Mouse (Mus musculus): ENCODE measurements around the gene Scn11a. TPM values are rescaled to one million over a fixed set of nuclear protein-coding genes. Genes with fewer than 3 reads are reported as not detected.
A peak's percentile ranks its signal among the peaks of the same experiment; 100 is the strongest.

The Scn11a gene
- polyA plus RNA-seq, 1 experiment from 2014 or later, result 0.13 TPM

DNA sequence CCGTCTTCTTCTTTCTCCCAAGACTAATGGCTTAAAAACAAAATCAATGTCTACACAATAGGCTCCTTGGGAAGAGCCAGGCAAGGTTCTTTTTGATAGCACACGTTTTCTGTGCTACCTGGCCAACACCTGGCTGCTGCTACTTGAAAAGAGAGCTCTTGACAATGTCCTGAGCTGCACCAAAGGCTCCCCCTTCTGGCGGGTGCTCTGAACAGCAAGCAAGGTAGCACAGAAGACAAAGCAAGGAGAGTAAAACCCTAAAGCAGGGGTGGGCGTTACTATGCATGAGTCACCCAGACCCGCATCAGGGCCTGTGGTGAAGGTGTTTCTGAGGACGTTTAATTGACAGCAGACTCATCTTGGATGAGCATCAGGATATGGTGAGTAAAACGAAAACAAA, 56.7 kb downstream of the Scn11a start:
- ATAC-seq (ENCODE audit: low read depth), result no peak
- H3K27me3 ChIP-seq (ENCODE audit: control insufficient read depth, insufficient read depth, low read length), result no peaks in the 10 kb centered on the region
- no peak overlapping the region for H3K9ac ChIP-seq (replicated peaks; ENCODE audit: low read depth, low read length)
- H3K4me3 ChIP-seq (ENCODE audit: low read depth, low read length), result no peak overlapping the region
- no peaks in the 10 kb centered on the region for H3K9me3 ChIP-seq (ENCODE audit: control insufficient read depth, low read length)
- no peak overlapping the region for H3K27ac ChIP-seq (ENCODE audit: low read depth, low read length)
- H3K4me2 ChIP-seq (ENCODE audit: low read depth, low read length), result no peak overlapping the region
- no peaks in the 10 kb centered on the region for H3K36me3 ChIP-seq (ENCODE audit: control insufficient read depth, insufficient read depth, low read length)
- 51% methylated on average over 7 of the region's 7 CpGs for WGBS
- H3K4me1 ChIP-seq (ENCODE audit: control insufficient read depth, insufficient read depth, low read length), result no peaks in the 10 kb centered on the region

- H3K4me2 ChIP-seq (ENCODE audit: low read depth, low read length), result no peak overlapping the region
- WGBS, result 81% methylated on average over 3 of the region's 3 CpGs
- no peak for ATAC-seq (ENCODE audit: low read depth)
- no peaks in the 10 kb centered on the region for H3K27me3 ChIP-seq (ENCODE audit: control insufficient read depth, insufficient read depth, low read length)
- no peaks in the 10 kb centered on the region for H3K4me1 ChIP-seq (ENCODE audit: control insufficient read depth, insufficient read depth, low read length)
- H3K9ac ChIP-seq (replicated peaks; ENCODE audit: low read depth, low read length), result no peak overlapping the region
- H3K27ac ChIP-seq (ENCODE audit: low read depth, low read length), result no peak overlapping the region
- no peaks in the 10 kb centered on the region for H3K36me3 ChIP-seq (ENCODE audit: control insufficient read depth, insufficient read depth, low read length)
- H3K4me3 ChIP-seq (ENCODE audit: low read depth, low read length), result no peak overlapping the region
- 0 out of 2 replicates have a peak, but pooled peaks cover 3% of the 10 kb centered on the region for H3K9me3 ChIP-seq (ENCODE audit: control insufficient read depth, low read length)
Observed at GRCm38 (mm10) chr9:119760226-119760625, 65.0 kb downstream of the Scn11a start.

DNA sequence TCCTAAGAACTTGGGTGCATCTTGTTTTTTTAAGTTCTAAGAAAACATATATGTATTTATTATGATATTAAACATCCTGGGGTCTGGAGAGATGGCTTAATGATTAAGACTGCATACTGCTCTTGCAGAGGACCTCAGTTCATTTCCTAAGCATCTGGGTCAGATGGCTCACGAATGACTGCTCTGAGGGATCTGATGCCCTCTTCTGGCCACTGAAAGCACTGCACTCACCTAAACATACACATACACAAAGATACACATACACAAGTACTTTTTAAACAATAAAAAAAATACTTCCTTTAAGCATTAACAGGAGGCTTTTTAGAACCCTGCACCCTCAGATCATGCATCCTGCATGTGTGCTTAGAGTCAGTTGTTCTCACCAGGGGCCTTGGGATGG, 65.8 kb downstream of the Scn11a start:
- no peaks in the 10 kb centered on the region for H3K36me3 ChIP-seq (ENCODE audit: control insufficient read depth, insufficient read depth, low read length)
- H3K27me3 ChIP-seq (ENCODE audit: control insufficient read depth, insufficient read depth, low read length), result no peaks in the 10 kb centered on the region
- no peak overlapping the region for H3K9ac ChIP-seq (replicated peaks; ENCODE audit: low read depth, low read length)
- ATAC-seq (ENCODE audit: low read depth), result no peak
- H3K4me1 ChIP-seq (ENCODE audit: control insufficient read depth, insufficient read depth, low read length), result no peaks in the 10 kb centered on the region
- no peak overlapping the region for H3K27ac ChIP-seq (ENCODE audit: low read depth, low read length)
- H3K9me3 ChIP-seq (ENCODE audit: control insufficient read depth, low read length), result 0 out of 2 replicates have a peak, but pooled peaks cover 3% of the 10 kb centered on the region
- 90% methylated on average over 1 of the region's 1 CpGs for WGBS
- H3K4me3 ChIP-seq (ENCODE audit: low read depth, low read length), result no peak overlapping the region
- H3K4me2 ChIP-seq (ENCODE audit: low read depth, low read length), result no peak overlapping the region

DNA sequence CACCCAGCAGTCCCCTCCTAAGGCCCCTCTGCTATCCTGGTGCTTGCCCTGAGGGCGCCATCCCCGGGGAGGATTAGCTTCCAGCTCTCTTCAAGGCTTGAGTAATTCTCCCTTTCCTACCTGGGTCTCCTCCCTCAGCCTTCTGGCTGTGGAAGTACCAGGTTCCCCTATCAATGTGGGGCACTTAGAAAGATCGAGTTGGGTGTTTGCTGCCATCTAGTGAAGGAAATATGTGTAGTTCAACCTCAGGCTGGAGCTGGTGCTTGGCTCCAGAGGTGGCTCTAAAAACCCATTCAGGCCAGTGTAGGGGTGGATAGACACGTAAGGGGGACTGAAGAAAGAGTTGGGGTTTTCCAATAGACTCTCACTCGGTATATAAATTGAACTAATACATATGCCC, 73.7 kb downstream of the Scn11a start:
- H3K9me3 ChIP-seq (ENCODE audit: control insufficient read depth, low read length), result no peaks in the 10 kb centered on the region
- ATAC-seq (ENCODE audit: low read depth), result peak; percentile 41; the same call in 1 of the 2 replicates
- H3K27ac ChIP-seq (ENCODE audit: low read depth, low read length), result no peak overlapping the region
- peaks cover 3% of the 10 kb centered on the region; the same call in 1 of the 2 replicates for H3K4me1 ChIP-seq (ENCODE audit: control insufficient read depth, insufficient read depth, low read length)
- H3K4me3 ChIP-seq (ENCODE audit: low read depth, low read length), result no peak overlapping the region
- H3K4me2 ChIP-seq (ENCODE audit: low read depth, low read length), result no peak overlapping the region
- H3K36me3 ChIP-seq (ENCODE audit: control insufficient read depth, insufficient read depth, low read length), result no peaks in the 10 kb centered on the region
- WGBS, result 16% methylated on average over 5 of the region's 5 CpGs
- H3K9ac ChIP-seq (replicated peaks; ENCODE audit: low read depth, low read length), result no peak overlapping the region
- H3K27me3 ChIP-seq (ENCODE audit: control insufficient read depth, insufficient read depth, low read length), result no peaks in the 10 kb centered on the region

DNA sequence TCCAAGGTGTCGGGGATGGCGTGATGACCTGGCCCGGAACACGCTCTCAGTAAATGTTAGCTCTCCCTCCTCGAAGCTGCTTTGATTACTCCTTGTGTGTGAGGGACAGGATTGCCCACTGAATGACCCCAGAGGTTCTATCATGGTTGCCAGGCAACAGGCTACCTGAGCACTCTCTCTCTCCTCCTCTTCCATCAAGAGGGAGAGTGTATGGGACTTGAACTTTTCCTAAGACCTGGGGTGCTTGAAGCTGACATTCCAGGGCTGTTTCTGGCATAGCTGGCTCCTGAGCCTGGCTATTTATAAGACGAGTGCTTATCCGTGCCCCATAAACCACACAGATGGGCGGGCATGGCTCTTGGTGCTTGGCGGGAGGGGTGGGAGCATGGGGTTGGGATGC, 76.1 kb downstream of the Scn11a start:
- Histone ChIP-seq H3K4me2 (ENCODE audit: low read depth, low read length) (no peak overlapping the region), H3K9me3 (ENCODE audit: control insufficient read depth, low read length) (no peaks in the 10 kb centered on the region), H3K36me3 (ENCODE audit: control insufficient read depth, insufficient read depth, low read length) (no peaks in the 10 kb centered on the region), H3K4me3 (ENCODE audit: low read depth, low read length) (no peak overlapping the region), H3K27me3 (ENCODE audit: control insufficient read depth, insufficient read depth, low read length) (no peaks in the 10 kb centered on the region), H3K9ac (replicated peaks; ENCODE audit: low read depth, low read length) (no peak overlapping the region), H3K27ac (ENCODE audit: low read depth, low read length) (no peak overlapping the region), H3K4me1 (ENCODE audit: control insufficient read depth, insufficient read depth, low read length) (peaks cover 3% of the 10 kb centered on the region; the same call in 1 of the 2 replicates)
- no peak for ATAC-seq (ENCODE audit: low read depth)
- 67% methylated on average over 9 of the region's 9 CpGs for WGBS

DNA sequence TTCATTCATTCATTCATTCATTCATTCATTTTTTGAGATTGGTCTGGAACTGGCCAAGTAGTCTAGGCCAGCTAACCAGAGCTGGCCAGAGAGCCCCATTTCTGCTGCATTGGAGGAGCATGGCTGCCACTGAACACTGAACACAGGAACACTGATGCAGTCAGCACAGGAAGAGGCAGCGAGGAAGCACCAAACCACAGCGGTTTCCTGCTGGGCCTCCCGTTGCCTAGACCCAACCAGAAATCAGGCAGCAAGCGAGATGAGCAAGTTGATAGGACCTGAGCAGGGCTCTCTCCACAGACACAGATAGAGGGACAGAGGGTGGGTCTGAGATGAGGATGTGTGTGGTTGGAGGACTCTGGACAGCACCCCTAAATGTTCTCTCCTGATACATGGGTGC, 81.4 kb downstream of the Scn11a start:
- Histone ChIP-seq H3K27me3 (ENCODE audit: control insufficient read depth, insufficient read depth, low read length) (no peaks in the 10 kb centered on the region), H3K9ac (replicated peaks; ENCODE audit: low read depth, low read length) (no peak overlapping the region), H3K36me3 (ENCODE audit: control insufficient read depth, insufficient read depth, low read length) (no peaks in the 10 kb centered on the region), H3K4me1 (ENCODE audit: control insufficient read depth, insufficient read depth, low read length) (no peaks in the 10 kb centered on the region), H3K4me2 (ENCODE audit: low read depth, low read length) (no peak overlapping the region), H3K27ac (ENCODE audit: low read depth, low read length) (no peak overlapping the region), H3K9me3 (ENCODE audit: control insufficient read depth, low read length) (no peaks in the 10 kb centered on the region), H3K4me3 (ENCODE audit: low read depth, low read length) (no peak overlapping the region)
- no peak for ATAC-seq (ENCODE audit: low read depth)
- 94% methylated on average over 4 of the region's 4 CpGs for WGBS

- Histone ChIP-seq H3K4me1 (ENCODE audit: control insufficient read depth, insufficient read depth, low read length) (no peaks in the 10 kb centered on the region), H3K4me2 (ENCODE audit: low read depth, low read length) (no peak overlapping the region), H3K36me3 (ENCODE audit: control insufficient read depth, insufficient read depth, low read length) (no peaks in the 10 kb centered on the region), H3K9ac (replicated peaks; ENCODE audit: low read depth, low read length) (no peak overlapping the region), H3K27me3 (ENCODE audit: control insufficient read depth, insufficient read depth, low read length) (no peaks in the 10 kb centered on the region), H3K4me3 (ENCODE audit: low read depth, low read length) (no peak overlapping the region), H3K9me3 (ENCODE audit: control insufficient read depth, low read length) (no peaks in the 10 kb centered on the region), H3K27ac (ENCODE audit: low read depth, low read length) (no peak overlapping the region)
- 86% methylated on average over 3 of the region's 3 CpGs for WGBS
- ATAC-seq (ENCODE audit: low read depth), result no peak
Observed at GRCm38 (mm10) chr9:119743312-119743711, 81.9 kb downstream of the Scn11a start.

- WGBS, result 53% methylated on average over 5 of the region's 5 CpGs
- H3K4me2 ChIP-seq (ENCODE audit: low read depth, low read length), result no peak overlapping the region
- H3K27me3 ChIP-seq (ENCODE audit: control insufficient read depth, insufficient read depth, low read length), result no peaks in the 10 kb centered on the region
Observed at GRCm38 (mm10) chr9:119741101-119741786, 84.0 kb downstream of the Scn11a start.

DNA sequence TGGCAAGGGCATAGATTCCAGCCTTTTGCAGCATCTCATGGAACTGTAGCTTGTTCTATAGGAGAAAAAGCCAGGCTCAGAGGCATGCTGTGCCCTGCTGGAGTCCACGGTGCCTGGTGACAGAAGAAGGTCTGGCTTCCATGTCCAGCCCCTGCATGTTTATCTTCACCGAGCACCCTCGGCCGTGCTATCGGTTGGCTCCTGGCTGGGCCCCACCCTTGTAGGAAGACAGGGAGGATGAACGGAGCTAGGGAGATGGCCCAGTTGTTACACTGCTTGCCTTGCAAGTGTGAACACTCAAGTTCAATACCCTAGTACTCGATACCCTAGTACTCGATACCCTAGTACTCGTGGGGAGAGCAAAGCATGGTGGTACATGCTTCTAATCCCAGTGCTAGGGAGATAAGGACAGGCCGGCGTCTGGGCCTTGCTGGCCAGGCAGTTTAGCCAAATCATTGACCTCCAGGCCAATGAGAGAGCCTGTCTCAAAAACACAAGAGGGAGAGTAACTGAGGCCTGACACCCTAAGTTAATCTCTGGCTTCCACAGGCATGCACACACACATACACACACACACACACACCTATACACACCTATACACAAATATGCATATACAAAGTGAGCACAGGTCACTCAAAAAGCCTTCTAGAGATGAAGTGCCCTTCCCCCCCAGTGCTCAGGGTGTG, 96.7 kb downstream of the Scn11a start:
- Histone ChIP-seq H3K9me3 (ENCODE audit: control insufficient read depth, low read length) (no peaks in the 10 kb centered on the region), H3K4me2 (ENCODE audit: low read depth, low read length) (no peak overlapping the region), H3K4me3 (ENCODE audit: low read depth, low read length) (no peak overlapping the region), H3K9ac (replicated peaks; ENCODE audit: low read depth, low read length) (no peak overlapping the region), H3K27ac (ENCODE audit: low read depth, low read length) (no peak overlapping the region), H3K27me3 (ENCODE audit: control insufficient read depth, insufficient read depth, low read length) (no peaks in the 10 kb centered on the region), H3K36me3 (ENCODE audit: control insufficient read depth, insufficient read depth, low read length) (no peaks in the 10 kb centered on the region), H3K4me1 (ENCODE audit: control insufficient read depth, insufficient read depth, low read length) (no peaks in the 10 kb centered on the region)
- ATAC-seq (ENCODE audit: low read depth), result no peak
- WGBS, result 94% methylated on average over 11 of the region's 11 CpGs

More at GRCm38 (mm10) chr9:119741101-119741786, 84.0 kb downstream of the Scn11a start:
- Histone ChIP-seq H3K9ac (replicated peaks; ENCODE audit: low read depth, low read length) (no peak overlapping the region), H3K36me3 (ENCODE audit: control insufficient read depth, insufficient read depth, low read length) (no peaks in the 10 kb centered on the region), H3K4me3 (ENCODE audit: low read depth, low read length) (no peak overlapping the region), H3K4me1 (ENCODE audit: control insufficient read depth, insufficient read depth, low read length) (no peaks in the 10 kb centered on the region), H3K27ac (ENCODE audit: low read depth, low read length) (no peak overlapping the region), H3K9me3 (ENCODE audit: control insufficient read depth, low read length) (no peaks in the 10 kb centered on the region)
- ATAC-seq (ENCODE audit: low read depth), result no peak

All from neural tube, embryonic 14.5 days (tissue).